Mouse (Mus musculus): ENCODE data around the gene Meis2. TPM values are rescaled to one million over a fixed set of nuclear protein-coding genes. Genes with fewer than 3 reads are reported as not detected.

The Meis2 gene
- total RNA-seq, 1 experiment: 12.4 TPM

DNA sequence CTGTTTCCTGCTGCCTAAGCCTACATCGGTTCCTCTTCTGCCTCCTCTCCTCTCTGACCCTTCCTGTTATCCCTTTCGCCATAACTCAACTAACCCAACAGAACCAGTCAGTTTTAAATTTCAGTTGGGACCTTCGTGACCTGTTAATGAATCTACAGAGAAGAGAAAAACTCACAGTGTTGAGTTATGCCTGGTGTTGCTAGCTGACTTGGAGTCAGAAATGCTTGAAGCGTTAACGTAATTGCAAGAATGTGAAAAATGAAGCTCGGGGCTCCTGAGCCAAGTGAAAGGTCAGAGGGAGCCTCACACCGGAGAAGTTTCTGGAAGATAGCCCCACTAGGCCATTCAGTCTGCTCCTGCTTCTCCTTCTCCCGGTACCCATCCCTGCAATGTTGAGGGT lies 18.3 kb downstream of the Meis2 start:
- no peaks in the 10 kb centered on the region for H3K9me3 ChIP-seq (ENCODE audit: control insufficient read depth, insufficient read depth, low read depth, low read length)
- no peaks in the 10 kb centered on the region for H3K36me3 ChIP-seq (ENCODE audit: control insufficient read depth, insufficient read depth, low read length, poor library complexity, severe bottlenecking)
- H3K9ac ChIP-seq (ENCODE audit: insufficient read depth, low read depth, low read length, poor library complexity, severe bottlenecking): no peak overlapping the region
- TF ChIP-seq ZC3H11A (IDR thresholded peaks at IDR 0.05; ENCODE audit: borderline replicate concordance, low read depth, low read length) (no peak), CHD2 (IDR thresholded peaks at IDR 0.05; ENCODE audit: low read depth, low read length) (no peak), MAFK (IDR thresholded peaks at IDR 0.05; ENCODE audit: insufficient read depth, low read depth, low read length) (no peak), ZNF384 (IDR thresholded peaks at IDR 0.05; ENCODE audit: low read depth, low read length) (no peak), HCFC1 (IDR thresholded peaks at IDR 0.05; ENCODE audit: borderline replicate concordance, insufficient read depth, low read length) (no peak)
- no peaks in the 10 kb centered on the region for H3K4me1 ChIP-seq (ENCODE audit: control insufficient read depth in 2 of 2, insufficient read depth in 2 of 2, low read length in 2 of 2, poor library complexity in 1 of 2)
- DNase-seq (ENCODE audit: low read depth, low spot score): no peak
- in situ Hi-C loops (cut with MboI; ENCODE audit: low sequenced_read_pairs in 2 of 2, unreplicated experiment in 2 of 2): no loop called here
- no peak overlapping the region for H3K27ac ChIP-seq (ENCODE audit: insufficient read depth, low read depth, low read length, poor library complexity, severe bottlenecking)
- H3K4me3 ChIP-seq (ENCODE audit: insufficient read depth in 1 of 2, low read depth in 1 of 2, low read length in 2 of 2, poor library complexity in 1 of 2, severe bottlenecking in 1 of 2): no peak overlapping the region

DNA sequence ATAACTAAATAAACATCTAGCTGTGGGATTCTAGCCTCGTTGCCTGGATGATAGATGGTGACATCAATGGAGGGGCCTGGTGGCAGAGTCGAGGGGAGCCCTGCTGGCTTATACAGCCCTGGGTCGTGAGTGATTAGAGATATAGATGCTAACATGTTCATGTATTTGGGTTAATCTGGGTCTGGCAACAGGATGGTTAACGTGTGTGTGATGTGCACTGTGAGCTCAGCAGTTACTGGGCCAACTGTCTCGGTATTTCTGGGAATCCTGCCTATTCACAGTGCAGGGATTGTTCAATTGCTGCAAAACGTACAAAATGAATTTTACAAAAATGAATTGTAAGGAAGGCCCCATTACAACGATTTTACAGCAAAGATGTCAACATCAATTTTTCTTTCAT lies 20.6 kb downstream of the Meis2 start:
- no peaks in the 10 kb centered on the region for H3K36me3 ChIP-seq (ENCODE audit: control insufficient read depth, insufficient read depth, low read length, poor library complexity, severe bottlenecking)
- no peak overlapping the region for H3K9ac ChIP-seq (ENCODE audit: insufficient read depth, low read depth, low read length, poor library complexity, severe bottlenecking)
- H3K4me3 ChIP-seq (ENCODE audit: insufficient read depth in 1 of 2, low read depth in 1 of 2, low read length in 2 of 2, poor library complexity in 1 of 2, severe bottlenecking in 1 of 2): no peak overlapping the region
- no peak overlapping the region for H3K27ac ChIP-seq (ENCODE audit: insufficient read depth, low read depth, low read length, poor library complexity, severe bottlenecking)
- H3K9me3 ChIP-seq (ENCODE audit: control insufficient read depth, insufficient read depth, low read depth, low read length): no peaks in the 10 kb centered on the region
- DNase-seq (ENCODE audit: low read depth, low spot score): no peak
- no peaks in the 10 kb centered on the region for H3K4me1 ChIP-seq (ENCODE audit: control insufficient read depth in 2 of 2, insufficient read depth in 2 of 2, low read length in 2 of 2, poor library complexity in 1 of 2)
- in situ Hi-C loops (cut with MboI; ENCODE audit: low sequenced_read_pairs in 2 of 2, unreplicated experiment in 2 of 2): no loop called here
- TF ChIP-seq HCFC1 (IDR thresholded peaks at IDR 0.05; ENCODE audit: borderline replicate concordance, insufficient read depth, low read length) (no peak), CHD2 (IDR thresholded peaks at IDR 0.05; ENCODE audit: low read depth, low read length) (no peak), ZC3H11A (IDR thresholded peaks at IDR 0.05; ENCODE audit: borderline replicate concordance, low read depth, low read length) (no peak), MAFK (IDR thresholded peaks at IDR 0.05; ENCODE audit: insufficient read depth, low read depth, low read length) (no peak), ZNF384 (IDR thresholded peaks at IDR 0.05; ENCODE audit: low read depth, low read length) (no peak)

DNA sequence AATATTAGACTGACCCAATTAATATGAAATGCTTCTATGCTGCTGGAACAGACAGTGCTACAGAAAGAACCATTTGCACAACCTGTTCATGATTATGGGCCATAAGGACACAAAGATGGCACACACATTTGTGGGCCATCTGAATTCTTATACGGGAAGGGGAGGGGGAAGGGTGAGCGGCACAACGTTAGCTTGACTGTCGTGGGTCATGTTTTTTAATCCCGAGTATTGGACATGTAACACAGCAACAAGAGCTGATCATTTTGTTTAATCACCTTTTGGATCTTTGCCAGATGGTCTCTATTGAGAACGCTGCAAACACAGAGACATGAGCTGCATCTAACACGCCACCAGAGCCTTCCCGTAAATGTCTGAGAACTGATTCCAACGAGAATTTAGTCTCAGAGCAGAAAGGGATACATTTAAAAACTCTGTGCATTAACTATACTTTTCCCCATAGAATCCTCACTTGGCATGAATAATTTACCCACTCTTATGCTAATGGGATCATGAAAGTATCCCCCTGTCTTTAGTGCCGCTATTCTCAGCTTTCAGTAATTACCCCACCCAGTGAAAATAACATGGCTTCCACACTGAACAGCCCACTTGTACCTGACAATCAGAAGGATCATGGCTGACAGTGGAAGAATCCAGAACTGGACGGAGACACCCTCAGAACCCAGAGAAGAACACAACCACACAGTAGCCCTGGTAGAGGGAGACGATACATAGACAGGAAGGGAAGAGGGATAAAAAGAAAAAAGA lies 22.5 kb downstream of the Meis2 start:
- TF ChIP-seq CHD2 (IDR thresholded peaks at IDR 0.05; ENCODE audit: low read depth, low read length): no peak
- TF ChIP-seq ZNF384 (IDR thresholded peaks at IDR 0.05; ENCODE audit: low read depth, low read length): no peak
- TF ChIP-seq ZC3H11A (IDR thresholded peaks at IDR 0.05; ENCODE audit: borderline replicate concordance, low read depth, low read length): no peak
- TF ChIP-seq HCFC1 (IDR thresholded peaks at IDR 0.05; ENCODE audit: borderline replicate concordance, insufficient read depth, low read length): no peak
- TF ChIP-seq MAFK (IDR thresholded peaks at IDR 0.05; ENCODE audit: insufficient read depth, low read depth, low read length): no peak
- in situ Hi-C loops (cut with MboI; ENCODE audit: low sequenced_read_pairs in 2 of 2, unreplicated experiment in 2 of 2): no loop called here
- H3K4me1 ChIP-seq (ENCODE audit: control insufficient read depth in 2 of 2, insufficient read depth in 2 of 2, low read length in 2 of 2, poor library complexity in 1 of 2): no peaks in the 10 kb centered on the region

DNA sequence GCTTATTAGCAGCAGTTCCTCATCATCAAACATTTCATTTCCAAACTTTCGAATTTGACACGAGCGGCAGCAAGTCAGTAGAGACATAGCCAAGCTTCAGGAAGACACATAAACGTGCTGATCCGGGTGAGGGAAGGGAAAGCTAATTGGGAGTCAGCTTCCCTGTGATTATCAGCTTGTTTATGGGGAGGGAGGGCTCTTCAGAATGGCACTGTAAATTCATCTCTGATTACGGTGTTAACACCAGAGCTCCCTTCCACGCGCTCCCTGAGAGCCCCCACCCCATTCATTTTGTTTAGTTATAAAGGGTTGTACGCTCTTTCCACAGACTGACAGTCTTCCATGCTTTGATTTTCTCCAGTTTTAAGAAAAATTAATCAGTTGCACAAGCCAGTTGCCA lies 23.2 kb downstream of the Meis2 start:
- TF ChIP-seq CHD2 (IDR thresholded peaks at IDR 0.05; ENCODE audit: low read depth, low read length) (no peak), MAFK (IDR thresholded peaks at IDR 0.05; ENCODE audit: insufficient read depth, low read depth, low read length) (no peak), ZC3H11A (IDR thresholded peaks at IDR 0.05; ENCODE audit: borderline replicate concordance, low read depth, low read length) (no peak), ZNF384 (IDR thresholded peaks at IDR 0.05; ENCODE audit: low read depth, low read length) (no peak), HCFC1 (IDR thresholded peaks at IDR 0.05; ENCODE audit: borderline replicate concordance, insufficient read depth, low read length) (no peak)
- Histone ChIP-seq H3K9me3 (ENCODE audit: control insufficient read depth, insufficient read depth, low read depth, low read length) (no peaks in the 10 kb centered on the region), H3K4me1 (ENCODE audit: control insufficient read depth in 2 of 2, insufficient read depth in 2 of 2, low read length in 2 of 2, poor library complexity in 1 of 2) (no peaks in the 10 kb centered on the region), H3K9ac (ENCODE audit: insufficient read depth, low read depth, low read length, poor library complexity, severe bottlenecking) (no peak overlapping the region), H3K27ac (ENCODE audit: insufficient read depth, low read depth, low read length, poor library complexity, severe bottlenecking) (no peak overlapping the region), H3K4me3 (ENCODE audit: insufficient read depth in 1 of 2, low read depth in 1 of 2, low read length in 2 of 2, poor library complexity in 1 of 2, severe bottlenecking in 1 of 2) (no peak overlapping the region), H3K36me3 (ENCODE audit: control insufficient read depth, insufficient read depth, low read length, poor library complexity, severe bottlenecking) (no peaks in the 10 kb centered on the region)
- DNase-seq (ENCODE audit: low read depth, low spot score): no peak
- in situ Hi-C loops (cut with MboI; ENCODE audit: low sequenced_read_pairs in 2 of 2, unreplicated experiment in 2 of 2): no loop called here

More for the DNA sequence above, 22.5 kb downstream of the Meis2 start:
- Histone ChIP-seq H3K9me3 (ENCODE audit: control insufficient read depth, insufficient read depth, low read depth, low read length) (no peaks in the 10 kb centered on the region), H3K9ac (ENCODE audit: insufficient read depth, low read depth, low read length, poor library complexity, severe bottlenecking) (no peak overlapping the region), H3K27ac (ENCODE audit: insufficient read depth, low read depth, low read length, poor library complexity, severe bottlenecking) (no peak overlapping the region), H3K4me3 (ENCODE audit: insufficient read depth in 1 of 2, low read depth in 1 of 2, low read length in 2 of 2, poor library complexity in 1 of 2, severe bottlenecking in 1 of 2) (no peak overlapping the region), H3K36me3 (ENCODE audit: control insufficient read depth, insufficient read depth, low read length, poor library complexity, severe bottlenecking) (no peaks in the 10 kb centered on the region)
- DNase-seq (ENCODE audit: low read depth, low spot score): no peak

Measured in ES-E14 (cell line).